Mouse (Mus musculus) brown adipose tissue, adult 24 weeks (tissue): ENCODE measurements around the gene Pank1. TPM values are rescaled to one million over a fixed set of nuclear protein-coding genes. Genes with fewer than 3 reads are reported as not detected.
A peak's percentile ranks its signal among the peaks of the same experiment; 100 is the strongest.

ENCODE experiments used
- H3K27ac ChIP-seq: fragments of 200-500 bp; replicated peaks from 2 replicates; pipeline ENCODE4 v1.5.1; 2012; ENCODE audit warnings: low read depth, mild to moderate bottlenecking, low read length
- H3K4me1 ChIP-seq: fragments of 200-500 bp; 2 replicates; pipeline ENCODE4 v1.6.1; 2012; ENCODE audit warnings: low read length, mixed read lengths; ENCODE audit not compliant: control insufficient read depth, insufficient read depth, insufficient read length
- H3K4me3 ChIP-seq: fragments of 200-500 bp; 2 replicates; pipeline ENCODE4 v1.5.1; 2012; ENCODE audit warnings: low read depth, mild to moderate bottlenecking, low read length, moderate library complexity; ENCODE audit not compliant: insufficient read depth
- polyA plus RNA-seq: library from polyadenylated mRNA; stranded (reverse); fragments of >200 nt; gene quantifications from 2 replicates; pipeline ENCODE4 v1.2.4, GENCODE M21; 2012; ENCODE audit not compliant: missing spikeins, insufficient read depth, insufficient read length

The Pank1 gene
- polyA plus RNA-seq, 1 experiment: 231 TPM

- Histone ChIP-seq H3K27ac (peak overlapping the region; percentile 88), H3K4me3 (no peak overlapping the region), H3K4me1 (peaks cover 8% of the 10 kb centered on the region)
These were observed 29.8 kb downstream of the Pank1 start for GRCm38 (mm10) chr19:34849426-34849825.

DNA sequence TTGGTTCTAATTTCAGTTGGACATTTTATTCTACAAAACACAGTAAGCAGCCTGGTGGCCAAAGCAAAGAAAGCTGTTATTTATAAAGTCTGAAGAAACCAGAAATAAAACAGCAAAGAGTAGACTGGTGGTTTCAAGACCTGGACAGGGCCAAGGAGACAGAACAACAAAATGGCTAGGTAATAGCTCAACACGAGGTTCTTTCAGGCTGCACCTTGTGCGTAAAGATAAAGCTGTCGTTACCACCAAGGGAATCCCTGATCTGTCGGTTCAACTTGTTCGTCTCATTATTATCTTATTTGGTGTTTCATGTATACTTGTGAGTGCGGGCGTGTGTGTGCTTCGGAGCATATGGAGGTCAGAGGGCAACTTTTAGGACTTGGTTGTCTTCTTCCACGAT is 31.1 kb downstream of the Pank1 start:
- H3K4me3 ChIP-seq: no peak overlapping the region
- H3K27ac ChIP-seq: peak overlapping the region; percentile 59
- H3K4me1 ChIP-seq: peaks cover 12% of the 10 kb centered on the region

GRCm38 (mm10) chr19:34847103-34847502 is 32.2 kb downstream of the Pank1 start:
- H3K4me3 ChIP-seq: no peak overlapping the region
- peak overlapping the region; percentile 50 for H3K27ac ChIP-seq

DNA sequence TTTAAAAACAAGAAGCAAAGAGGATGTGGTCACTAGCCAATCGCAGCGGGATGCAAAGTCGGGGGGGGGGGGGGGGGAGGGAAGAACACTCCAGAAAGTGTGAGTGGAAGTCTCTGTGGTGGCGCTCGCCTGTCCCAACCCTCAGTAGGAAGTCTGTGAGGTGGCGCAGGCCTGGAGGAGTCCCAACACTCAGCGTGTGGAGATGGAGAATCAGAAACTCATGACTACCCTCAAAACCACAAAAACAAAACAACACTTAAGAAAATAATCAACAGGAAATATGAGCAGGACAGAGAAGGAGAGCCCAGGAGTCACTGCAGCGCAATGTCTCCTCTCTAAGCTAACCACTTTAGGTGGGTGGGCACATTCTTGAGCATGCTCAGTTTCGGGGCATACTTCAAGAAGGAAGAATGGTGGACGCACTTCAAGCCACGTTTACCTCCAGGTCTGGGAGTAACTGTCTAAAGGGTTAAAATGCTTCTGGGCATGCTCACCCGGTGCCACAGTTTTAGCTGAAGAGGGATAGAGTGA is 32.7 kb downstream of the Pank1 start:
- Histone ChIP-seq H3K4me1 (peaks cover 14% of the 10 kb centered on the region), H3K27ac (peak overlapping the region; percentile 50), H3K4me3 (0 out of 2 replicates have a peak overlapping the region, but pooled peaks have one; percentile 3)

More at GRCm38 (mm10) chr19:34847103-34847502, 32.2 kb downstream of the Pank1 start:
- peaks cover 12% of the 10 kb centered on the region for H3K4me1 ChIP-seq

GRCm38 (mm10) chr19:34846005-34846404 is 33.2 kb downstream of the Pank1 start:
- peaks cover 14% of the 10 kb centered on the region for H3K4me1 ChIP-seq
- peak overlapping the region; percentile 18; the same call in 1 of the 2 replicates for H3K27ac ChIP-seq
- peak overlapping the region; percentile 21 for H3K4me3 ChIP-seq

GRCm38 (mm10) chr19:34845331-34845730 is 33.9 kb downstream of the Pank1 start:
- Histone ChIP-seq H3K4me3 (no peak overlapping the region), H3K4me1 (peaks cover 14% of the 10 kb centered on the region), H3K27ac (peak overlapping the region; percentile 18)

DNA sequence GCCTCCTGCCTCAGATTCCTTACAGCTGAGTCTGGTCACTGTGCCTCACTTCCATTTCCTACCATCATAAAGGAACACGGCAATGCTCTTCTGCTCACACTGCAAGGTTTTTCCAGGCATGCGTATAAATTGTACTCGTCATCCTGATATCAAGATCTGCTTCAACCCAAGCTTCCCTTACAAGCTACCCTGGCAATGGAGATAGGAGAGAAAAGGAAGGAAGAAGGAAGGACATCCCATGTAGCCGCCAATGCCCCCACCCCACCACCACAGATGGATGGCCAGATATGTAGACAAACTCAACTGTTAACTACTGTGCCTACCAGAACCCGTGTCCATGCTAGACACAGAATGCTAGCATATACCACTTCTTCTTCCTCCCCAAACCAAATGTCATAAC is 34.5 kb downstream of the Pank1 start:
- H3K4me1 ChIP-seq: peaks cover 14% of the 10 kb centered on the region
- peak overlapping the region; percentile 18 for H3K27ac ChIP-seq
- H3K4me3 ChIP-seq: no peak overlapping the region

- Histone ChIP-seq H3K4me1 (peaks cover 14% of the 10 kb centered on the region), H3K27ac (0 out of 2 replicates have a peak overlapping the region, but pooled peaks have one; percentile 15), H3K4me3 (no peak overlapping the region)
These were observed 35.2 kb downstream of the Pank1 start for GRCm38 (mm10) chr19:34844047-34844446.

DNA sequence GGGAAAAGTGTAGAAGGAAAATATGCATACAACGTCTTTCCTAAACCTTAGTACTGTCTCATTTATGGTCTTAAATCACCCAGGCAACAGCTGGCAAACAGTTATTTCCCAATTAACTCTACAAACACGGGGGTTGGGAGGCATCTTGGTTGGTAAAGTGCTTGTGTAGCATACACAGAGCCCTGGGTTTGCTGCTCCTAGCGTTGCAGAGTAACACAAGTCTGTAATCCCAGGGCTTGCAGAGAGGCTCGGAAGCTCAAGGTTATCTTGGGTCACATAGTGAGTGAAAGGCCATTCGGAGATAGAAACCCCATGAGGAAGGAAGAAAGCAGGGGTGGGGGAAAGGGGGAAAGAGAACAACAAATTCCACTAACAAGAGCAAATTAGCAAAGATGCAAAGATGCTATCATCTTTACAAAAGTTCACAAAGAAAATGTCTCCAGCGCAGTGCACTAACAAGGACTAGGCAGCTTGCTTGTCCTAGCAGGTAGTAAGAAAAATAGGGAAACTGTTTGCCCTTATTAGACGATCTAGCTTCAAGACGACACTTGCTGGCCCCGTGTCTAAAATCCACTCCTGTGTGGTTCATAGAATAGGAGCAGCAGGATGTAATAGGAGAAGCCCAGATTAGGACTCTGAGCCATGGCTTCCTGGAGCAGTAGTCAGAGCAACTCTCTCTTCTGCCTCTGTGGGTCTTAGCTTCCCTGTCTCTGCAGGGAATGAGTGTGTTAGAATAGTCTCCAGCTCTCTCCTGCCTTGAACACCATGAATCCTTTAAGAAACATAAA is 37.3 kb downstream of the Pank1 start:
- peaks cover 18% of the 10 kb centered on the region for H3K4me1 ChIP-seq
- H3K27ac ChIP-seq: peak overlapping the region; percentile 2
- no peak overlapping the region for H3K4me3 ChIP-seq

DNA sequence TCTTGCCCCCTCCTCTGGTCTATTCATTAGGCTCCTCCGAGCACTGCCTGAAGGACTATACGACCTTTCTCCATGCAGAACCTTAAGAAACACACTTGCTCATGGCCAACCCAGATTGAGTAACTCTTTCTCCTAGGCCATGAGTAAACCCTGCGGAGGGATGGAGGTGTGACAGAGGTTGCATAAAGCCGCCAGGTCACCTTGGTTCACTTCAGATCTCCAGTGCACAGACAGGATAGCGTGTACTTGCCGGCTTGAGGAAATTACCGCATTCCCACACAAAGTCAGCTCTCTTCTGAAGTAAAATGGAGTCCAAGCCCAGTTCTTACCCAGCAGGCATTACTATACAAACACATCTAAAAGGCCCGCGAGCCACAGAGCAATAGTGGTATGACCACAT is 40.6 kb downstream of the Pank1 start:
- Histone ChIP-seq H3K4me1 (peaks cover 6% of the 10 kb centered on the region), H3K27ac (peak overlapping the region; percentile 77), H3K4me3 (no peak overlapping the region)

GRCm38 (mm10) chr19:34831702-34832101 is 47.6 kb downstream of the Pank1 start:
- Histone ChIP-seq H3K4me1 (peaks cover 12% of the 10 kb centered on the region), H3K27ac (peak overlapping the region; percentile 20; the same call in 1 of the 2 replicates)

DNA sequence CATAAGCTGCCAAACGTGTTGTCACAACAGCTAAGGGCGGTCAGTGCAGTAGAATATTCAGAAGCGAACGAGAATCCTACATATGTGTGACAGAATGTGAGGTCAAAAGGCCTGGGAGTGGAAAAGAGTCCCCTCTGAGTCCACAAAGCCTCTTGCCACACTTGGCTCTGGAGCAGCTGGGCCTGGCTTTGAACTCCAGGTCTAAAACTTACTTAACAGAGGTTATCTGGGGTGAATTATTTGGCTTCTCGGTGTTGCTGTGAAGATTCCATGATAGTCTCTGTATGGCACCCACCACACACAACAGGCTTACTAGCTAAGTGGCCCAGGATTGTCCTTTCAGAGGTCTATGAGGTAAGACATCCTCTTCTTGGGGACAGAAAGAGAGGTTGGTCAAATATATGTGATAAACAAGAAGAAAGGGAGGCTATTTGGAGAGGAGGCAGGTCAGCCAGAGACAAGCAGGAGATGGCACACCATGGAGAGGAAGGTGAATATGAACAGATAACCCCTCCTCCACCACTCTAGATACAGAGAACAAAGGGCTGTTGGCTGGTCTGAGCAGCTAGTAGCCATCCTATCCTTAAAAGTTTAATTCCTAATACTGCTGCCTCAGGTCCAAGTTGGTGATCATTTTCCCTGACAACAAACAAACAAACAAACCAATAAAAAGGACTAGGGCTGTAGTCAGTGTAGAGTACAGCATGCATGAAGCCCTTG is 51.2 kb downstream of the Pank1 start:
- H3K27ac ChIP-seq: peak overlapping the region; percentile 93
- peaks cover 12% of the 10 kb centered on the region for H3K4me1 ChIP-seq
- H3K4me3 ChIP-seq: no peak overlapping the region

More at GRCm38 (mm10) chr19:34831702-34832101, 47.6 kb downstream of the Pank1 start:
- H3K4me3 ChIP-seq: no peak overlapping the region

GRCm38 (mm10) chr19:34827444-34827843 is 51.8 kb downstream of the Pank1 start:
- Histone ChIP-seq H3K4me3 (no peak overlapping the region), H3K27ac (peak overlapping the region; percentile 93), H3K4me1 (peaks cover 10% of the 10 kb centered on the region)

DNA sequence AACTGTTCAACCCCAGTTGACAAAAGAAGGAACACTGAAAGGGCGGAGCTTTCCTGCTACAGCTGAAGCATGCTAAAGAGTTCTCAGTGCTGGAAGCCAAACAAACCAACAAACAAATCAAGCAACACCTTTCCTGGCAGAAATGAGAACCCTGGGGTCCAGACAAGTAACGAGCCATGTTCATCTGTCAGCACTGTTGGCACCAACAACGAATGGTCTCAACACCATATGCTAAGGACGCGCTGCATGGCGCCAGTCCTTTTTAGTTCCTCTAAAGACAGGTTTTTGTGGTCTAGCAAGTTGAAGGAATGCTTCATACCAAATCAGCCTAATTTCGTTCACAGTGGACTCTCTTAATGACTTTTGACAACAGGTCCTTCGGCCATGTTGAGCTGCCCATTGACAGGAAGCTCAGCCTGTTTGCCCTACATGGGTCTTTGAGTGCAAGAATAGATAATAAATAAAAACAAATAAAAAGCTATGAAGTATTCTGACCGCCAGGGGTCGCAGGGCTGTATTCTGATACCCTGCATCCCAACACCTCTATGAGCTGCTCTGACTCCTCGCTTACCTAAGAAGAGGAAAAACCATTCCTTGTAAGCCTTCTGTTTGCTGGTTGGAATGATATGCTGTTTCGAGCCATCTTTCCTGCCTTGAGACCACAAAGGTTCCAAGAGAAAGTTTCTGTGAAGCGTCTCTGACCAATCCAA is 53.2 kb downstream of the Pank1 start:
- Histone ChIP-seq H3K4me1 (peaks cover 17% of the 10 kb centered on the region), H3K4me3 (no peak overlapping the region), H3K27ac (peak overlapping the region; percentile 5; the same call in 1 of the 2 replicates)
